Mouse (Mus musculus) kidney, postnatal 0 days (tissue): ENCODE results near the gene Ddc. TPM values are rescaled to one million over a fixed set of nuclear protein-coding genes. Genes with fewer than 3 reads are reported as not detected.

Source experiments
- ATAC-seq: fragments of 200-750 bp; cut with Nextera tagmentation; replicated peaks from 2 replicates; pipeline ENCODE4 v1.8.0; 2017; ENCODE audit warnings: low read depth, moderate number of reproducible peaks, moderate TSS enrichment, moderate library complexity; ENCODE audit not compliant: low FRiP score
- DNase-seq: peaks from one replicate; pipeline ENCODE4 v3.0.0-alpha.2; 2016; ENCODE audit warnings: low spot score
- H3K27ac ChIP-seq: fragments of 300-500 bp; sonication (generic); 2 replicates; pipeline ENCODE4 v1.5.1; 2014; ENCODE audit warnings: mild to moderate bottlenecking
- H3K27me3 ChIP-seq: fragments of 300-500 bp; sonication (generic); 2 replicates; pipeline ENCODE4 v1.6.1; 2014; ENCODE audit warnings: low read length, mixed read lengths; ENCODE audit not compliant: insufficient read depth
- H3K36me3 ChIP-seq: fragments of 300-500 bp; sonication (generic); 2 replicates; pipeline ENCODE4 v1.6.1; 2014; ENCODE audit warnings: low read length, mixed read lengths; ENCODE audit not compliant: insufficient read depth
- H3K4me1 ChIP-seq: fragments of 300-500 bp; sonication (generic); replicated peaks from 2 replicates; pipeline ENCODE4 v1.6.1; 2014; ENCODE audit warnings: antibody characterized with exemption, low read length, mixed read lengths; ENCODE audit not compliant: insufficient read depth
- H3K4me2 ChIP-seq: fragments of 300-500 bp; sonication (generic); 2 replicates; pipeline ENCODE4 v1.6.1; 2014; ENCODE audit warnings: mild to moderate bottlenecking, low read length, moderate library complexity, mixed read lengths
- H3K4me3 ChIP-seq: fragments of 300-500 bp; sonication (generic); replicated peaks from 2 replicates; pipeline ENCODE4 v1.5.1; 2014; ENCODE audit warnings: low read depth, low read length
- H3K9ac ChIP-seq: fragments of 300-500 bp; sonication (generic); 2 replicates; pipeline ENCODE4 v1.6.1; 2014; ENCODE audit warnings: low read depth, low read length
- H3K9me3 ChIP-seq: fragments of 300-500 bp; sonication (generic); replicated peaks from 2 replicates; pipeline ENCODE4 v1.6.1; 2016; ENCODE audit warnings: low read length, inconsistent platforms, mixed read lengths
- CTCF ChIP-seq: IDR thresholded peaks from 2 replicates; pipeline ENCODE4 v1.5.1; 2016; ENCODE audit warnings: antibody characterized with exemption, low read depth, mild to moderate bottlenecking, moderate library complexity
- WGBS: fragments of 180-500 bp; shearing (Covaris S2); extraction: QIAGEN DNeasy Blood & Tissue Kit; methylation state at CpG from one replicate; pipeline ENCODE4 v1.1.7; 2014; 5-methylcytosine and 5-hydroxymethylcytosine counted together
- polyA plus RNA-seq: library from polyadenylated mRNA; unstranded; fragments of >200 nt; fragmentation: Nextera tagmentation; extraction: Ambion mirVana; gene quantifications from 2 replicates; pipeline ENCODE4 v1.2.1, GENCODE M21; 2015

Gene Ddc
- polyA plus RNA-seq, 1 experiment from 2014 or later = 17.4 TPM

- Histone ChIP-seq H3K27me3 (no peaks in the 10 kb centered on the region), H3K4me2 (no peak overlapping the region), H3K4me1 (peaks cover 35% of the 10 kb centered on the region), H3K9me3 (no peaks in the 10 kb centered on the region), H3K36me3 (no peaks in the 10 kb centered on the region), H3K4me3 (no peak overlapping the region), H3K27ac (no peak overlapping the region), H3K9ac (no peak overlapping the region)
- ATAC-seq (no peak), DNase-seq (no peak)
- no peak for TF ChIP-seq CTCF
- WGBS = 55% methylated on average over 12 of the region's 12 CpGs
These were observed 73.7 kb downstream of the Ddc start for GRCm38 (mm10) chr11:11823980-11824911.

GRCm38 (mm10) chr11:11822181-11823095 lies 75.5 kb downstream of the Ddc start:
- no peak overlapping the region for H3K4me2 ChIP-seq
- 12% methylated on average over 20 of the region's 20 CpGs for WGBS
- H3K4me1 ChIP-seq = peaks cover 22% of the 10 kb centered on the region
- peak overlapping the region; percentile 90 for H3K27ac ChIP-seq
- H3K36me3 ChIP-seq = no peaks in the 10 kb centered on the region
- no peak for TF ChIP-seq CTCF
- DNase-seq (peak; percentile 72), ATAC-seq (peak; percentile 62)
- H3K9ac ChIP-seq = 0 out of 2 replicates have a peak overlapping the region, but pooled peaks have one; percentile 3
- H3K9me3 ChIP-seq = no peaks in the 10 kb centered on the region
- H3K4me3 ChIP-seq = no peak overlapping the region
- no peaks in the 10 kb centered on the region for H3K27me3 ChIP-seq

GRCm38 (mm10) chr11:11821387-11821975 lies 76.5 kb downstream of the Ddc start:
- peak; percentile 97 for DNase-seq
- Histone ChIP-seq H3K27ac (peak overlapping the region; percentile 90), H3K4me1 (peaks cover 22% of the 10 kb centered on the region), H3K36me3 (no peaks in the 10 kb centered on the region), H3K4me3 (no peak overlapping the region), H3K9ac (no peak overlapping the region), H3K9me3 (no peaks in the 10 kb centered on the region), H3K27me3 (no peaks in the 10 kb centered on the region), H3K4me2 (no peak overlapping the region)
- ATAC-seq = peak; percentile 74
- 6% methylated on average over 16 of the region's 16 CpGs for WGBS
- TF ChIP-seq CTCF = no peak

- Histone ChIP-seq H3K4me3 (no peak overlapping the region), H3K27me3 (no peaks in the 10 kb centered on the region), H3K27ac (peak overlapping the region; percentile 90), H3K4me2 (no peak overlapping the region), H3K9me3 (no peaks in the 10 kb centered on the region), H3K36me3 (no peaks in the 10 kb centered on the region), H3K4me1 (peaks cover 22% of the 10 kb centered on the region), H3K9ac (no peak overlapping the region)
- ATAC-seq (no peak), DNase-seq (no peak)
- TF ChIP-seq CTCF = no peak
- WGBS = 65% methylated on average over 3 of the region's 3 CpGs
These were observed 77.2 kb downstream of the Ddc start for GRCm38 (mm10) chr11:11820737-11821136.

GRCm38 (mm10) chr11:11820251-11820650 lies 77.7 kb downstream of the Ddc start:
- TF ChIP-seq CTCF = peak; percentile 96
- 8% methylated on average over 2 of the region's 2 CpGs for WGBS
- peak; percentile 51; the same call in 1 of the 2 replicates for ATAC-seq

GRCm38 (mm10) chr11:11819206-11819605 lies 78.7 kb downstream of the Ddc start:
- DNase-seq (no peak), ATAC-seq (no peak)
- H3K9me3 ChIP-seq = no peaks in the 10 kb centered on the region
- H3K4me1 ChIP-seq = peaks cover 22% of the 10 kb centered on the region
- TF ChIP-seq CTCF = no peak
- H3K4me3 ChIP-seq = no peak overlapping the region
- WGBS = 91% methylated on average over 5 of the region's 5 CpGs
- no peaks in the 10 kb centered on the region for H3K36me3 ChIP-seq
- H3K27me3 ChIP-seq = no peaks in the 10 kb centered on the region
- H3K9ac ChIP-seq = no peak overlapping the region
- H3K4me2 ChIP-seq = no peak overlapping the region
- no peak overlapping the region for H3K27ac ChIP-seq

More at GRCm38 (mm10) chr11:11820251-11820650, 77.7 kb downstream of the Ddc start:
- peak; percentile 96 for DNase-seq
- H3K36me3 ChIP-seq = no peaks in the 10 kb centered on the region
- H3K4me3 ChIP-seq = no peak overlapping the region
- H3K9me3 ChIP-seq = no peaks in the 10 kb centered on the region
- H3K4me1 ChIP-seq = peaks cover 22% of the 10 kb centered on the region
- H3K4me2 ChIP-seq = no peak overlapping the region
- H3K9ac ChIP-seq = no peak overlapping the region
- H3K27me3 ChIP-seq = no peaks in the 10 kb centered on the region
- peak overlapping the region; percentile 90; the same call in 1 of the 2 replicates for H3K27ac ChIP-seq
